8 mouse cellular contexts compared by ENCODE assay signal in the genomic region with DNA sequence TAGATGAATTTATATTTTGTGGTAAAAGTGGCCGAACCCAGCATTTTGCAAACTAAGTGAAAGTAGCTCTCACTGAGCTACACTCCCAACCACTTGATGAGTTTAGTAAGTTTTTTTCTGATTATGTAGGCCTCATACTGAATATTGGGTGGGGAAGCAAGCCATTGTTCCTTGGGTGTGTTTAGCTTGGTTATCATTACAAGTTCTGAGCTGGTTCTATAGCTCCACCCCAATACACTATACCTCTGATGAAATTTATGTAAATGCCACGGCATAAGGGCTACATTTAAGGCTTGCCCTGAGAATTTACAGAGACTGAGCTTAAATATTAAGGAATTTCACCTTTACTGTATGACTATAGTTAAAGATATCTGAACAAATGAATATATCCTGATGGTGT. TPM values are rescaled to one million over a fixed set of nuclear protein-coding genes. Genes with fewer than 3 reads are reported as not detected.
DNase-seq lines count a peak whose midpoint lies in the region; ATAC-seq and TF ChIP-seq lines count a peak whose summit lies in the region.

No protein-coding gene starts in this region.

- peak overlapping the region; percentile 70 for H3K4me2 ChIP-seq in heart, embryonic 12.5 days
- peak overlapping the region; percentile 41 for H3K4me2 ChIP-seq in hindbrain, embryonic 11.5 days (replicated peaks; ENCODE audit: low read depth, low read length)

- no peak for DNase-seq in heart, adult 9 months (ENCODE audit: low spot score in 2 of 2)
- no peak for DNase-seq in hindbrain, embryonic 11.5 days (ENCODE audit: low spot score)
- DNase-seq in cerebellum, adult 9-10 months: no peak
- DNase-seq in adrenal gland, adult 18-20 months (ENCODE audit: low spot score in 2 of 2): no peak
- DNase-seq in frontal cortex, postnatal 14 days (ENCODE audit: low spot score in 2 of 2): no peak

- 34% methylated on average over 2 of the region's 2 CpGs for WGBS in heart, embryonic 12.5 days
- 56% methylated on average over 2 of the region's 2 CpGs for WGBS in hindbrain, embryonic 11.5 days
- WGBS in macrophage (ENCODE audit: missing documents): 5% methylated on average over 2 of the region's 2 CpGs

- no peak for TF ChIP-seq CTCF in E14TG2a.4 (conservative IDR thresholded peaks at IDR 0.05; ENCODE audit: low read length)

- peaks cover 19% of the 10 kb centered on the region for H3K36me3 ChIP-seq in heart, embryonic 12.5 days
- H3K36me3 ChIP-seq in E14TG2a.4 (ENCODE audit: insufficient read depth, low read length): peaks cover 67% of the 10 kb centered on the region
- no peaks in the 10 kb centered on the region for H3K36me3 ChIP-seq in hindbrain, embryonic 11.5 days (ENCODE audit: control insufficient read depth, insufficient read depth, low read length)
- peaks cover 29% of the 10 kb centered on the region; the same call in 1 of the 2 replicates for H3K36me3 ChIP-seq in macrophage (ENCODE audit: inconsistent target)

- peak overlapping the region; percentile 39 for H3K4me3 ChIP-seq in heart, embryonic 12.5 days
- peak overlapping the region; percentile 100 for H3K4me3 ChIP-seq in E14TG2a.4 (replicated peaks; ENCODE audit: low read length)
- H3K4me3 ChIP-seq in hindbrain, embryonic 11.5 days (ENCODE audit: low read depth, low read length): peak overlapping the region; percentile 27
- H3K4me3 ChIP-seq in macrophage (ENCODE audit: inconsistent target): peak overlapping the region; percentile 73

- H3K27me3 ChIP-seq in heart, embryonic 12.5 days (replicated peaks): no peaks in the 10 kb centered on the region
- H3K27me3 ChIP-seq in E14TG2a.4 (ENCODE audit: insufficient read depth, low read length): no peaks in the 10 kb centered on the region
- H3K27me3 ChIP-seq in hindbrain, embryonic 11.5 days (ENCODE audit: control insufficient read depth, insufficient read depth, low read length): no peaks in the 10 kb centered on the region

- H3K9me3 ChIP-seq in heart, embryonic 12.5 days (replicated peaks): no peaks in the 10 kb centered on the region
- H3K9me3 ChIP-seq in E14TG2a.4 (ENCODE audit: low read length): no peaks in the 10 kb centered on the region
- H3K9me3 ChIP-seq in hindbrain, embryonic 11.5 days (ENCODE audit: control insufficient read depth, low read length): no peaks in the 10 kb centered on the region

- H3K79me2 ChIP-seq in macrophage (ENCODE audit: inconsistent target): peaks cover 70% of the 10 kb centered on the region

- no peaks in the 10 kb centered on the region; the same call in 1 of the 2 replicates for H3K4me1 ChIP-seq in heart, embryonic 12.5 days (replicated peaks)
- peaks cover 59% of the 10 kb centered on the region for H3K4me1 ChIP-seq in E14TG2a.4 (replicated peaks; ENCODE audit: low read depth, low read length)
- H3K4me1 ChIP-seq in hindbrain, embryonic 11.5 days (replicated peaks; ENCODE audit: control insufficient read depth, insufficient read depth, low read length): no peaks in the 10 kb centered on the region

- no peak for ATAC-seq in heart, embryonic 12.5 days (ENCODE audit: insufficient number of reproducible peaks, low FRiP score)
- no peak for ATAC-seq in hindbrain, embryonic 11.5 days (ENCODE audit: low FRiP score)

- no peak overlapping the region for H3K27ac ChIP-seq in heart, embryonic 12.5 days (ENCODE audit: poor library complexity, severe bottlenecking)
- no peak overlapping the region for H3K27ac ChIP-seq in hindbrain, embryonic 11.5 days (ENCODE audit: low read depth, low read length)
- H3K27ac ChIP-seq in macrophage: no peak overlapping the region

- H3K9ac ChIP-seq in heart, embryonic 12.5 days: no peak overlapping the region
- no peak overlapping the region for H3K9ac ChIP-seq in hindbrain, embryonic 11.5 days (ENCODE audit: low read depth, low read length)

RNA-seq across cellular contexts. Expression of a gene that starts 31.5 kb away (rescaled TPM):
- polyA plus RNA-seq in heart, embryonic 12.5 days (2016; fragmentation: Nextera tagmentation; extraction: Ambion mirVana): 405 and 423 TPM in 2 replicates
- polyA plus RNA-seq in hindbrain, embryonic 11.5 days (2014; fragmentation: Nextera tagmentation; extraction: Ambion mirVana): 546 and 563 TPM in 2 replicates
- total RNA-seq in macrophage (2018; cell fraction: chromatin; rRNA removed): 100 to 1,000 TPM in 24 of 26 experiments, 10 to 100 TPM in 2; 82.2 to 247 (median 159) TPM
- total RNA-seq in macrophage (2018; cell fraction: cytosol; rRNA removed): 100 to 1,000 TPM; 213 to 465 (median 300) TPM
- 100 to 1,000 TPM in 25 of 26 experiments, 10 to 100 TPM in 1; 97.0 to 329 (median 144) TPM for total RNA-seq in macrophage (2018; cell fraction: nucleus; rRNA removed)
- 276 to 1,082 TPM (median 590 TPM) in 3 replicates for polyA plus RNA-seq in macrophage (2018)
- total RNA-seq in adrenal gland, adult 18-20 months (2021): 100 to 1,000 TPM; 263 to 321 TPM

Comparison
In these comparisons a context has a peak if more than half of its experiments do, and no peak if none do; other contexts are left out.
1. H3K4me3 ChIP-seq: peak in every context shown above with its lines; median percentile 100 in E14TG2a.4; 73 in macrophage; 39 in heart, embryonic 12.5 days; 27 in hindbrain, embryonic 11.5 days.